Mouse (Mus musculus) kidney, embryonic 15.5 days (tissue): ENCODE measurements around the gene Six5. TPM values are rescaled to one million over a fixed set of nuclear protein-coding genes. Genes with fewer than 3 reads are reported as not detected.

Experiments
- ATAC-seq: fragments of 200-750 bp; cut with Nextera tagmentation; replicated peaks from 2 replicates; pipeline ENCODE4 v1.8.0; 2017; ENCODE audit warnings: moderate TSS enrichment; ENCODE audit not compliant: low FRiP score
- H3K27ac ChIP-seq: fragments of 300-500 bp; sonication (generic); 2 replicates; pipeline ENCODE4 v1.5.1; 2015; ENCODE audit warnings: mild to moderate bottlenecking, inconsistent platforms
- H3K27me3 ChIP-seq: fragments of 300-500 bp; sonication (generic); 2 replicates; pipeline ENCODE4 v1.6.1; 2015; ENCODE audit warnings: inconsistent platforms
- H3K36me3 ChIP-seq: fragments of 300-500 bp; sonication (generic); 2 replicates; pipeline ENCODE4 v1.6.1; 2015; ENCODE audit warnings: inconsistent platforms
- H3K4me1 ChIP-seq: fragments of 300-500 bp; sonication (generic); 2 replicates; pipeline ENCODE4 v1.6.1; 2015; ENCODE audit warnings: inconsistent platforms
- H3K4me2 ChIP-seq: fragments of 300-500 bp; sonication (generic); 2 replicates; pipeline ENCODE4 v1.6.1; 2015; ENCODE audit warnings: moderate library complexity, mild to moderate bottlenecking, inconsistent platforms
- H3K4me3 ChIP-seq: fragments of 300-500 bp; sonication (generic); replicated peaks from 2 replicates; pipeline ENCODE4 v1.5.1; 2015; ENCODE audit warnings: mild to moderate bottlenecking, inconsistent platforms
- H3K9ac ChIP-seq: fragments of 300-500 bp; sonication (generic); 2 replicates; pipeline ENCODE4 v1.6.1; 2015; ENCODE audit warnings: mild to moderate bottlenecking, inconsistent platforms
- H3K9me3 ChIP-seq: fragments of 300-500 bp; sonication (generic); replicated peaks from 2 replicates; pipeline ENCODE4 v1.6.1; 2016; ENCODE audit warnings: inconsistent platforms
- WGBS: fragments of 180-500 bp; shearing (Covaris S2); methylation state at CpG from one replicate; pipeline ENCODE4 v1.1.7; 2015; ENCODE audit warnings: mixed read lengths; 5-methylcytosine and 5-hydroxymethylcytosine counted together
- polyA plus RNA-seq: library from polyadenylated mRNA; unstranded; fragments of >200 nt; fragmentation: Nextera tagmentation; extraction: Ambion mirVana; gene quantifications from 2 replicates; pipeline ENCODE4 v1.2.1, GENCODE M21; 2015

Gene Six5
- polyA plus RNA-seq, 1 experiment from 2014 or later: 10.1 TPM

DNA sequence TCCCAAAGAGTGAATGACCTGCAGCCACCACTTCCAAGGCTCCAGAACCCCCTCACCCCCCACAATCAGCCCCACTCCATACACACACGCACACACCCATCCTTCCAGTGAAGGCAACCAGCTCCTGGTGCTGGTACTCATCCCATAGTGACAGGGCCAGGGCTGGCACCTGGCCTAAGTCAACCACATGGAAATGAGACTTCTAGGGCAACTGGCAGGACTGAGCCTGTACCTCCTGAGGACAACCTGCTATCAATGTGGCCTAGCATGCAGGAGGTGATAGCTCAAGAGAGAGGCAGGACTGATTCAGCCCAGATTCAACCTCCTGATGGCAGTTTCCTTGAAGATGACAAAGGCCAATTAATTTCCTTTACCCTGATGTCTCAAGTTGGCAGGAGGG lies 5.9 kb downstream of the Six5 start:
- Histone ChIP-seq H3K9me3 (no peaks in the 10 kb centered on the region), H3K9ac (no peak overlapping the region), H3K36me3 (peaks cover 27% of the 10 kb centered on the region), H3K4me3 (no peak overlapping the region), H3K4me2 (no peak overlapping the region), H3K27ac (no peak overlapping the region), H3K27me3 (no peaks in the 10 kb centered on the region), H3K4me1 (peaks cover 25% of the 10 kb centered on the region)
- WGBS: 64% methylated on average over 1 of the region's 1 CpGs
- ATAC-seq: no peak

DNA sequence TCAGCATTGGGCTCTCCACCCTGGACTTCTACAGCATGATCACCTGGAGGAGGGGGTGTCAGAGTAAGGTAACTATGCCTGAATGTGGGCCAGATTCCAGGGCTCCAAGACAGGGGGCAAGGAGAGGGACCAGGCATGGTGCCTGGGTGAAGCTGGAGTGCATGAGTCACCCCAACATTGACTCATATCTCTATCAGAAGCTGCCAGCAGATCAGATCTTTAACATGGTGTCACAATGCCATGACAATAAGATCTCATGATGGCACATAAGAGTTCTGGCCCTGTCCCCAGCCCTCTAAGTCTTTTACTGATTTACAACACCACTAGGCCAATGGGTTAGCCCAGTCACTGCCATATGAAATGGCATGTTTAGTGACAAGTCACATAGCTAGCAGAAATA lies 9.3 kb downstream of the Six5 start:
- Histone ChIP-seq H3K4me2 (no peak overlapping the region), H3K4me1 (no peaks in the 10 kb centered on the region)
- ATAC-seq: no peak

DNA sequence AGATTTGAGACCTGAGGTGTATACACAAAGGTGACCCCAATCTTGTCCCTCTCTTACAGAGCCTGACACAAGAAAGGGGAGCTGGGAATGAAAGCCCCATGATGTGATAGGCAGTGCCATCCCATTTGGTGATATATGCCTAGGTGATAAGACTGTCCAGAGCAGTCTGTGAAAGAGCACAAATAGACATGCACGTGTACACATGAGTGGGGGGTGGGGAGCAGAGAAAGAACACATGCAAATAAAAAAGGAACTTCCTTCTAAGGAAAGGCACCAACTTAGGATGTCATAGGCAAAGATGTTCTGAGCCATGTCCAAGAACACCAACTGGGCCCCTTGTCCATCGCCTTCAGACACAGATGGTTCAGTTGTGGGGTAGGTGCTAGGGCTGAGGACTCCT lies 10.1 kb downstream of the Six5 start:
- no peak overlapping the region for H3K4me2 ChIP-seq

More for the DNA sequence above, 9.3 kb downstream of the Six5 start:
- H3K27me3 ChIP-seq: no peaks in the 10 kb centered on the region
- 0 out of 2 replicates have a peak, but pooled peaks cover 11% of the 10 kb centered on the region for H3K36me3 ChIP-seq
- no peak overlapping the region for H3K9ac ChIP-seq
- H3K4me3 ChIP-seq: no peak overlapping the region
- no peaks in the 10 kb centered on the region for H3K9me3 ChIP-seq
- H3K27ac ChIP-seq: no peak overlapping the region

DNA sequence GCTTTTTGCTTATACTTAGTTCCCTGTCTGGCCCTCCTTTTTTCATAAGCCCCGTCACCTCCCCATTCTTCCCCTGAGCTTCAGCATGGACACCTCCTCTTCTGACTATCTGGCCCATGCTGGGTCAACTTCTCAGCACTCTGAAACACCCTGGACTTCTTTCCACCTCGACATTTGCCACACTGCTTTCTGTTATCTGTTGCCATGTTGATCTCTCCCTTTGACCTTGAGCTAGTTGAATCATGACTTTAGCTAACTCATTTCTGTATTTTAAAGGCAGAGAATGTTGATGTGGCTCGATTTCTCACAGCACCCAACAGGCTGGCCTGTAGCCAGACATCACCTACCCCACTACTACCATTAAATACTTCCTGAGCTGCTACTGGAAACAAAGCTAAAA lies 13.0 kb downstream of the Six5 start:
- no peak overlapping the region for H3K4me2 ChIP-seq
- no peak overlapping the region for H3K27ac ChIP-seq
- H3K4me1 ChIP-seq: no peaks in the 10 kb centered on the region
- H3K27me3 ChIP-seq: no peaks in the 10 kb centered on the region
- H3K9me3 ChIP-seq: no peaks in the 10 kb centered on the region
- no peak for ATAC-seq
- 0 out of 2 replicates have a peak, but pooled peaks cover 7% of the 10 kb centered on the region for H3K36me3 ChIP-seq
- no peak overlapping the region for H3K4me3 ChIP-seq
- 54% methylated on average over 3 of the region's 3 CpGs for WGBS
- no peak overlapping the region for H3K9ac ChIP-seq

More for the DNA sequence above, 10.1 kb downstream of the Six5 start:
- 79% methylated on average over 2 of the region's 2 CpGs for WGBS
- ATAC-seq: no peak
- no peaks in the 10 kb centered on the region for H3K27me3 ChIP-seq
- no peak overlapping the region for H3K9ac ChIP-seq
- H3K4me3 ChIP-seq: no peak overlapping the region
- no peak overlapping the region for H3K27ac ChIP-seq
- 0 out of 2 replicates have a peak, but pooled peaks cover 7% of the 10 kb centered on the region for H3K36me3 ChIP-seq
- H3K9me3 ChIP-seq: no peaks in the 10 kb centered on the region
- no peaks in the 10 kb centered on the region for H3K4me1 ChIP-seq

DNA sequence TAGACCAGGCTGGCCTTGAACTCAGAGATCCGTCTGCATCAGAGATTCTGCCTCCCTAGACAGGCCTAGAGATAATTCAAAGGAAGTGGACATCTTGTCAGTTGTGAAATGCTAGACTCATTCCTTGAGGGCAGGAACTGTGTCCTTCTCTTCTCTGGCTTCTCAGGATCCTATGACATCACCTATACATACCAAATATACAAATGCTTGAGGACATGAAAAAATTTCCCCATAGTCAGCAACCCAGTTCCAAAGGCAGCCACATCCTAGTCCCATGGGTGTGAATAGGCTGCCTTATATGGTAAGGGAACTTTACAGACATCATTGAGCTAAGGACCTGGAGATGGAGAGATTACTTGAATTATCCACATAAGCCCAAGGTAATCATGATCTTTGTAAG lies 15.2 kb downstream of the Six5 start:
- H3K4me3 ChIP-seq: no peak overlapping the region
- H3K9me3 ChIP-seq: no peaks in the 10 kb centered on the region
- WGBS: 79% methylated on average over 1 of the region's 1 CpGs
- H3K27ac ChIP-seq: no peak overlapping the region
- no peaks in the 10 kb centered on the region for H3K36me3 ChIP-seq
- H3K9ac ChIP-seq: no peak overlapping the region
- no peaks in the 10 kb centered on the region for H3K4me1 ChIP-seq
- H3K4me2 ChIP-seq: no peak overlapping the region
- no peak for ATAC-seq
- H3K27me3 ChIP-seq: no peaks in the 10 kb centered on the region

DNA sequence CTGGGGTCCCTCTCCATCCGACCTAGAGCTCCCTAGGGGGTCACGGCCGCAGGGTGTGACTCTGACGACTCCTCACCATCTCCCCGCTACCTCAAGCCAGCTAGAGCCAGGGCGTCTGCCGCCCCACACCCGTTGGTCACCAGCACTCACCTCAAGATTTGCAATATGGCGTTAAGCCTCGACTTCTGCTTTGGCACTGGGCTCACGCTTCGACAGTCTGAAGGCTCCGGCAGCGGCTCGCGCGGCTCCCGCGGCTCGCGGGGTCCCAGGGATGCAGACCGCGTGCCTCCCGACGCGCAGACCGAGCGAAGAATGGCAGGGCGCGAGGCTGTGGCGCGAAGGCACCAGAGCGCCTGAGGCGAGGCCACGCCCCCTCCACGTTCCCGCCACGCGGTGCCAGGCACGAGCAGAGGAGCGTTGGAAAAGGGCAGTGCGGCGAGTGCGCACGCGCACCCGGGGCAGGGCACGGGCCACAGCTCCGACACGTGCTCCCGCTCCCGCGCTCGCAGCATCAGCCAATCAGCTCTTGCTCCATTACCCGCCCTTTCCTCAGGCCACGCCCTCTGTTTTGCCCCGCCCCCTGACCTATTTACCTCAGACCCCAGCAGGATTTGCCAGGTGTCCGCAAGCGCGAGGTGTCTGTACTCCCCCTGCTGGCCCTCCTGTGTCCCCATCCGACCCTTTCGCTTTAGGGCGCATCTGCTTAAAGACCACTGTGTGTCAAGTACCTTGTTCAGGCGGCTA lies 23.8 kb downstream of the Six5 start, which contains the start of gene Gm4969:
Gene Gm4969 (minus strand): TSS at position 341 of the 744 bp plus-strand sequence.
- Histone ChIP-seq H3K27me3 (no peaks in the 10 kb centered on the region), H3K9me3 (no peaks in the 10 kb centered on the region), H3K9ac (no peak within 1 kb of the TSS), H3K27ac (no peak within 1 kb of the TSS), H3K4me2 (peak within 1 kb of the TSS; percentile 65), H3K4me3 (peak within 1 kb of the TSS; percentile 33), H3K4me1 (peaks cover 25% of the 10 kb centered on the region), H3K36me3 (peaks cover 7% of the 10 kb centered on the region; the same call in 1 of the 2 replicates)
- peak; percentile 26 for ATAC-seq
- WGBS: 26% methylated on average over 59 of the region's 64 CpGs

DNA sequence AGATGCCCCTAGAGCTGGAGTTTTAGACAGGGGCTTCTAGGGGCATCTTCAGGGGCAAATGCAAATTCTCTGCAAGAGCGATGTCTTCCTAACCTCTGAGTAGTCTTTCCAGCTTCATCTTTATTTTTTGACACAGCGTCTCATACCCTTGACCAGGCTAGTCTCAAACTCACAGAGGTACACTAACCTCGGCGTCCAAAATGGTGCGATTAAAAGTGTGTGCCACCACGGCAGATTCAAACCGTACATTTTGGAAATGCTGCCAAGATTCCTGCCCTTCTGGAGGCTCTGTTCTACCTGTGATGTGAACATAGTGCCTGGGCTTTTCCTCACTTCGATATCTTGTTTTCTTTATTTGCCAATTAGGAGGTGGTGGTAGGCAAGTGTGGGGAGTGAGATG lies 24.7 kb downstream of the Six5 start:
- H3K4me2 ChIP-seq: 0 out of 2 replicates have a peak overlapping the region, but pooled peaks have one; percentile 78
- H3K27ac ChIP-seq: no peak overlapping the region
- no peak overlapping the region for H3K9ac ChIP-seq

DNA sequence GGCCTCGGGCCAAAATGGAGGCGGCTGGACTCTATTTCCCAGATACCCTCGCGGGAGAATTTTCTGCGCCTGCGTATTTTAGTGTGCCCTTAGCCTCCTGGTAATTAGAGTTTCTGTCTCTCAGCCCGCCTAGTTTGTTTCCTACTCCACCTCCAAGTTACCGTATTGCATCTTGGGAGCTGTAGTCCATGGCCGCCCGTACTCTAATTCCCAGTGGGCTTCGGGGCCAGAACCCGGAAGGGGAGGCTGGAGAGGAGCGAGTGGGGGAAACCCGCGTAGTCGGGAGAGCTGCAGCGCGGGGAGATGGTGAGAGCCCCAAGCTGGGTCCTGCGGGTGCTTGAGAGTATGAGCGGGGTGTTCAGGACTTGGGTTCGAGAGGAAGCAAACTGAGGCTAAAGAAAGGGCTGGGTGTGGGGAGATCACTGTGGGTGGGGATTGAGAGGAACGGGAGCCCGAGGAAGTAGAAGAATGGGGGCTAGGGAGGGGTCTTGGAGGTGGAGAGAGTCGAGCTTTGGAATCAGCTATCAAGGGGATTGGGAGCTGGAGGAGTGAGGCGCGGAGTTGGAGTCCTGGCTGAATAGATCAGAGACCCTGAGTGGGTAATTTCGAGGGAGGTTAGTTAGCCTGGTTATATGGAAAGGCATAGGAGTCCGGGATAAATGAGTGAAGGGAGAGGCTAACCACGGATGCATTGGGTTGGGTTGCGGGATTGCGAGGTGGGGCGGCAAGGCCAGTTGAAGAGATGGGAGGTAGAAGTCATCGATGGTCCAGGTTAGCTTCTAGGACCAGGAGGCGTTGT lies 25.4 kb downstream of the Six5 start, which contains the start of gene Fbxo46:
Gene Fbxo46 (plus strand): TSS at position 229 of the 799 bp plus-strand sequence.
- peak within 1 kb of the TSS; percentile 79 for H3K4me3 ChIP-seq
- H3K4me1 ChIP-seq: peaks cover 30% of the 10 kb centered on the region
- peak within 1 kb of the TSS; percentile 82 for H3K9ac ChIP-seq
- H3K4me2 ChIP-seq: peak within 1 kb of the TSS; percentile 78
- H3K27ac ChIP-seq: peak within 1 kb of the TSS; percentile 73
- H3K9me3 ChIP-seq: no peaks in the 10 kb centered on the region
- peaks cover 7% of the 10 kb centered on the region; the same call in 1 of the 2 replicates for H3K36me3 ChIP-seq
- 2% methylated on average over 34 of the region's 34 CpGs for WGBS
- no peaks in the 10 kb centered on the region for H3K27me3 ChIP-seq
- ATAC-seq: peak; percentile 96

More for the DNA sequence above, 24.7 kb downstream of the Six5 start:
- Histone ChIP-seq H3K4me1 (peaks cover 25% of the 10 kb centered on the region), H3K9me3 (no peaks in the 10 kb centered on the region), H3K27me3 (no peaks in the 10 kb centered on the region), H3K36me3 (peaks cover 7% of the 10 kb centered on the region; the same call in 1 of the 2 replicates), H3K4me3 (peak overlapping the region; percentile 79)
- ATAC-seq: peak; percentile 14; the same call in 1 of the 2 replicates
- WGBS: 94% methylated on average over 8 of the region's 8 CpGs

DNA sequence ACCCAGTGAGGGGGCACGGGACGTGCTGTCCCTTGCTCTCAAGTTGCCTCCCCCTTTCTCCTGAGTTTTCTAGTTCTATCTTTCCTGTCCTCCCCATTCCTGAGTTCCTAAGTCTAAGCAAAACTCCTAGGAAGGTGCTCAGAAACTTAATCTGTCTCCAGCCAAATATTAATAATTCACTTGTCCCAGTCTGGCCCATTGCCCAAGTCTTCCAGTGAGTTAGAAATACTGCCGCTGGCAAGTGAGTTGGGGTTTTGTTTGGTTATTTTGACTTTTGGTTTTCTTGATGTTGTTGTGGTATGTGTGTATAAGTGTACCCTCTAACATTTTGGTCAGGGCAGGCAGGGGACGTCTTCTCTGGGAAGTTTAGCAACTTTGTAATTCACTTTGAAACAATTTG lies 27.3 kb downstream of the Six5 start:
- Histone ChIP-seq H3K4me2 (no peak overlapping the region), H3K4me3 (no peak overlapping the region), H3K9ac (no peak overlapping the region), H3K27ac (no peak overlapping the region), H3K9me3 (no peaks in the 10 kb centered on the region), H3K4me1 (peaks cover 30% of the 10 kb centered on the region), H3K27me3 (no peaks in the 10 kb centered on the region), H3K36me3 (peaks cover 10% of the 10 kb centered on the region; the same call in 1 of the 2 replicates)
- no peak for ATAC-seq
- WGBS: 87% methylated on average over 4 of the region's 4 CpGs

DNA sequence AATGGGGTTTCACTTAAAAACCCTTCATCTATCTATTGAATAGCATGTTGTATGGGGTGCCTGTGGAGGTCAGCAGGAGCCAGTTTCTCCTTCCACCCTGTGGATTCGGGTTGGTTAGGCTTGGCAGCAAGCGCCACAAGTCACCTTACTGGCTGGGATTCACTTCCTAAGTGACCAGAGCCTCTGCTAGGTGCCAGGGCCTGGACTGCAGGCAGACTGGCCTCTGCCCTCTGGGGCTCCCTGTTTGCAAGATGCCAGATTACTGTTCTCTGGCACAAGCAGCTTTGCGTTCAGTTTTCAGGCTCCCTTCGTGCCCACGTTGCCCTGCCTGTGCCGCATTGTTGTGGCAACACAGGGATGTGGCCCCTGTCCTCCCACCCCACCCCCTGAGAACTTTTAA lies 30.3 kb downstream of the Six5 start:
- Histone ChIP-seq H3K9me3 (no peaks in the 10 kb centered on the region), H3K4me2 (no peak overlapping the region), H3K4me3 (no peak overlapping the region), H3K27me3 (no peaks in the 10 kb centered on the region), H3K9ac (0 out of 2 replicates have a peak overlapping the region, but pooled peaks have one; percentile 4), H3K27ac (no peak overlapping the region), H3K4me1 (peaks cover 23% of the 10 kb centered on the region), H3K36me3 (peaks cover 17% of the 10 kb centered on the region)
- 72% methylated on average over 6 of the region's 6 CpGs for WGBS
- ATAC-seq: no peak

DNA sequence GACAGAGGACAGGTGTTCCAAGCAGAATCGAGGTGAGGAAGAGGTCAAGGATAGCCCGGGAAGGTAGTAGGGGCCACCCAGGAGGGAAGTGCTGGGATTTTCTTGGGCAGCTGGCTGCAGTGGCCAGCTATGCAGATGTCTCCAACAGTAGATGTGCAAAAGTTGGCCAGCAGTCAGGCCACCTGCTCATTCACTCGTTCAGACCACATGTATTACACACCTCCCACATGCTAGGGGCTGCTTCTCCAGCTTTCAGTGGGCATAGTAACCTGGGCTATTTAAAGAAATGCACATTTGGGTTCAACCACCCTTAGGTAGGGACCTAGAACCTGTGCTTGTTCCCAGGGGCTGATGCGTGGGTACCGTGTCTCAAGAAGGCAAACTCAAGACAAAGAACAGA lies 33.4 kb downstream of the Six5 start:
- Histone ChIP-seq H3K9me3 (no peaks in the 10 kb centered on the region), H3K4me2 (no peak overlapping the region), H3K4me1 (peaks cover 22% of the 10 kb centered on the region), H3K27me3 (no peaks in the 10 kb centered on the region), H3K27ac (no peak overlapping the region), H3K9ac (no peak overlapping the region), H3K4me3 (no peak overlapping the region), H3K36me3 (peaks cover 11% of the 10 kb centered on the region)
- ATAC-seq: no peak
- WGBS: 86% methylated on average over 5 of the region's 5 CpGs

DNA sequence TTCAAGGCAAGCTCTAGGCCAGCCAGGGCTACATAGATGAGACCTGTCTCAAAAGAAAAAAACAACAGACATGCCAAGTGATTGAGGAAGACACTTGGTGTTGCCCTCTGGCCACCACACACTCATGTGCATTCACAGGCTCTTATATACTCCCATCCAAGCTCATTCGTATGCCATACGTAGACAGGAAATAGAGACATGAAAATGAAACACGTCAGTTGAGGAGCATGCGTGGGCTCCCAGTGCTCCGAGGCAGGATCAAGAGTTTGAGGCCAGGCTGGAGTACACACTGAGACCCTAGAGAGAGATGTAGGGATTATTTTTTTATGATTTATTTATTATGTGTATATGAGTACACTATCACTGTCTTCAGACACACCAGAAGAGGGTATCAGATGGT lies 35.0 kb downstream of the Six5 start:
- no peak overlapping the region for H3K9ac ChIP-seq
- H3K27me3 ChIP-seq: no peaks in the 10 kb centered on the region
- no peak overlapping the region for H3K27ac ChIP-seq
- no peak for ATAC-seq
- no peak overlapping the region for H3K4me3 ChIP-seq
- no peak overlapping the region for H3K4me2 ChIP-seq
- H3K4me1 ChIP-seq: peaks cover 22% of the 10 kb centered on the region
- whole genome bisulfite sequencing: 92% methylated on average over 5 of the region's 5 CpGs
- no peaks in the 10 kb centered on the region for H3K9me3 ChIP-seq
- H3K36me3 ChIP-seq: peaks cover 15% of the 10 kb centered on the region
